Mouse (Mus musculus): ENCODE results near the gene Nsf. TPM values are rescaled to one million over a fixed set of nuclear protein-coding genes. Genes with fewer than 3 reads are reported as not detected.

Gene Nsf
- polyA plus RNA-seq, 1 experiment from 2014 or later: 197 TPM

GRCm38 (mm10) chr11:103937976-103938728, 15.7 kb downstream of the Nsf start:
- Histone ChIP-seq H3K9ac (no peak overlapping the region), H3K9me3 (no peaks in the 10 kb centered on the region), H3K36me3 (peaks cover 8% of the 10 kb centered on the region; the same call in 1 of the 2 replicates), H3K27me3 (no peaks in the 10 kb centered on the region), H3K4me3 (no peak overlapping the region), H3K4me1 (replicated peaks) (no peaks in the 10 kb centered on the region), H3K4me2 (no peak overlapping the region), H3K27ac (replicated peaks) (no peak overlapping the region)
- WGBS: 91% methylated on average over 25 of the region's 25 CpGs
- ATAC-seq (ENCODE audit: low FRiP score, low read depth): no peak

- WGBS: 80% methylated on average over 9 of the region's 9 CpGs
- Histone ChIP-seq H3K9ac (no peak overlapping the region), H3K4me3 (no peak overlapping the region), H3K4me1 (replicated peaks) (no peaks in the 10 kb centered on the region), H3K27ac (replicated peaks) (no peak overlapping the region), H3K9me3 (no peaks in the 10 kb centered on the region), H3K4me2 (no peak overlapping the region), H3K36me3 (peaks cover 8% of the 10 kb centered on the region; the same call in 1 of the 2 replicates), H3K27me3 (no peaks in the 10 kb centered on the region)
- ATAC-seq (ENCODE audit: low FRiP score, low read depth): no peak
Measured at GRCm38 (mm10) chr11:103937451-103937850, 16.4 kb downstream of the Nsf start.

GRCm38 (mm10) chr11:103935717-103936116, 18.1 kb downstream of the Nsf start:
- ATAC-seq (ENCODE audit: low FRiP score, low read depth): no peak
- no peak overlapping the region for H3K4me2 ChIP-seq
- peaks cover 1% of the 10 kb centered on the region; the same call in 1 of the 2 replicates for H3K36me3 ChIP-seq
- H3K9me3 ChIP-seq: no peaks in the 10 kb centered on the region
- no peaks in the 10 kb centered on the region for H3K27me3 ChIP-seq
- no peak overlapping the region for H3K27ac ChIP-seq (replicated peaks)
- no peaks in the 10 kb centered on the region for H3K4me1 ChIP-seq (replicated peaks)
- WGBS: 27% methylated on average over 2 of the region's 2 CpGs
- H3K4me3 ChIP-seq: no peak overlapping the region
- H3K9ac ChIP-seq: no peak overlapping the region

GRCm38 (mm10) chr11:103933886-103934285, 20.0 kb downstream of the Nsf start:
- no peak for ATAC-seq (ENCODE audit: low FRiP score, low read depth)
- Histone ChIP-seq H3K9me3 (no peaks in the 10 kb centered on the region), H3K36me3 (peaks cover 4% of the 10 kb centered on the region; the same call in 1 of the 2 replicates), H3K4me2 (no peak overlapping the region), H3K27me3 (no peaks in the 10 kb centered on the region), H3K9ac (no peak overlapping the region), H3K27ac (replicated peaks) (no peak overlapping the region), H3K4me3 (no peak overlapping the region), H3K4me1 (replicated peaks) (no peaks in the 10 kb centered on the region)
- WGBS: 91% methylated on average over 6 of the region's 6 CpGs

- Histone ChIP-seq H3K4me1 (replicated peaks) (no peaks in the 10 kb centered on the region), H3K36me3 (peaks cover 20% of the 10 kb centered on the region; the same call in 1 of the 2 replicates), H3K9me3 (no peaks in the 10 kb centered on the region), H3K9ac (no peak overlapping the region), H3K27me3 (no peaks in the 10 kb centered on the region), H3K27ac (replicated peaks) (no peak overlapping the region), H3K4me2 (no peak overlapping the region), H3K4me3 (no peak overlapping the region)
- ATAC-seq (ENCODE audit: low FRiP score, low read depth): no peak
- WGBS: 98% methylated on average over 2 of the region's 2 CpGs
Measured at GRCm38 (mm10) chr11:103923957-103924356, 29.9 kb downstream of the Nsf start.

- Histone ChIP-seq H3K9me3 (no peaks in the 10 kb centered on the region), H3K27ac (replicated peaks) (no peak overlapping the region), H3K36me3 (peaks cover 16% of the 10 kb centered on the region; the same call in 1 of the 2 replicates), H3K4me3 (no peak overlapping the region), H3K4me1 (replicated peaks) (no peaks in the 10 kb centered on the region), H3K27me3 (no peaks in the 10 kb centered on the region), H3K4me2 (no peak overlapping the region), H3K9ac (no peak overlapping the region)
- ATAC-seq (ENCODE audit: low FRiP score, low read depth): no peak
- 84% methylated on average over 4 of the region's 4 CpGs for WGBS
Measured at GRCm38 (mm10) chr11:103923272-103923671, 30.6 kb downstream of the Nsf start.

GRCm38 (mm10) chr11:103922812-103923211, 31.0 kb downstream of the Nsf start:
- no peaks in the 10 kb centered on the region for H3K4me1 ChIP-seq (replicated peaks)
- no peaks in the 10 kb centered on the region for H3K27me3 ChIP-seq
- no peak overlapping the region for H3K4me3 ChIP-seq
- 86% methylated on average over 10 of the region's 10 CpGs for WGBS
- ATAC-seq (ENCODE audit: low FRiP score, low read depth): no peak
- H3K27ac ChIP-seq (replicated peaks): no peak overlapping the region
- H3K9me3 ChIP-seq: no peaks in the 10 kb centered on the region
- H3K9ac ChIP-seq: no peak overlapping the region
- peaks cover 16% of the 10 kb centered on the region; the same call in 1 of the 2 replicates for H3K36me3 ChIP-seq
- H3K4me2 ChIP-seq: no peak overlapping the region

GRCm38 (mm10) chr11:103920665-103921064, 33.2 kb downstream of the Nsf start:
- Histone ChIP-seq H3K9me3 (no peaks in the 10 kb centered on the region), H3K4me2 (no peak overlapping the region), H3K27ac (replicated peaks) (no peak overlapping the region), H3K36me3 (peaks cover 20% of the 10 kb centered on the region), H3K27me3 (no peaks in the 10 kb centered on the region), H3K4me3 (no peak overlapping the region), H3K4me1 (replicated peaks) (no peaks in the 10 kb centered on the region), H3K9ac (no peak overlapping the region)
- 81% methylated on average over 5 of the region's 5 CpGs for WGBS
- ATAC-seq (ENCODE audit: low FRiP score, low read depth): no peak

- Histone ChIP-seq H3K9ac (no peak overlapping the region), H3K36me3 (peaks cover 32% of the 10 kb centered on the region), H3K4me1 (replicated peaks) (no peaks in the 10 kb centered on the region), H3K9me3 (no peaks in the 10 kb centered on the region), H3K4me3 (no peak overlapping the region), H3K27me3 (no peaks in the 10 kb centered on the region), H3K4me2 (no peak overlapping the region), H3K27ac (replicated peaks) (no peak overlapping the region)
- WGBS: 84% methylated on average over 7 of the region's 7 CpGs
- ATAC-seq (ENCODE audit: low FRiP score, low read depth): no peak
Measured at GRCm38 (mm10) chr11:103916807-103917206, 37.0 kb downstream of the Nsf start.

- Histone ChIP-seq H3K27ac (replicated peaks) (no peak overlapping the region), H3K9me3 (no peaks in the 10 kb centered on the region), H3K27me3 (no peaks in the 10 kb centered on the region), H3K36me3 (peaks cover 35% of the 10 kb centered on the region), H3K4me1 (replicated peaks) (no peaks in the 10 kb centered on the region), H3K4me2 (no peak overlapping the region), H3K4me3 (no peak overlapping the region), H3K9ac (no peak overlapping the region)
- 92% methylated on average over 9 of the region's 9 CpGs for WGBS
- ATAC-seq (ENCODE audit: low FRiP score, low read depth): no peak
Measured at GRCm38 (mm10) chr11:103915686-103916085, 38.2 kb downstream of the Nsf start.

- Histone ChIP-seq H3K27ac (replicated peaks) (no peak overlapping the region), H3K4me2 (no peak overlapping the region), H3K9me3 (no peaks in the 10 kb centered on the region), H3K27me3 (no peaks in the 10 kb centered on the region), H3K4me1 (replicated peaks) (no peaks in the 10 kb centered on the region), H3K4me3 (no peak overlapping the region), H3K36me3 (peaks cover 46% of the 10 kb centered on the region), H3K9ac (no peak overlapping the region)
- 55% methylated on average over 7 of the region's 7 CpGs for WGBS
- no peak for ATAC-seq (ENCODE audit: low FRiP score, low read depth)
Measured at GRCm38 (mm10) chr11:103910993-103911585, 42.8 kb downstream of the Nsf start.

- H3K4me2 ChIP-seq: no peak overlapping the region
- H3K27ac ChIP-seq (replicated peaks): no peak overlapping the region
- peaks cover 41% of the 10 kb centered on the region for H3K36me3 ChIP-seq
- no peaks in the 10 kb centered on the region for H3K4me1 ChIP-seq (replicated peaks)
- H3K27me3 ChIP-seq: no peaks in the 10 kb centered on the region
- no peak overlapping the region for H3K9ac ChIP-seq
- H3K4me3 ChIP-seq: no peak overlapping the region
- no peak for ATAC-seq (ENCODE audit: low FRiP score, low read depth)
- 91% methylated on average over 11 of the region's 11 CpGs for WGBS
- H3K9me3 ChIP-seq: no peaks in the 10 kb centered on the region
Measured at GRCm38 (mm10) chr11:103910531-103910930, 43.3 kb downstream of the Nsf start.

All from hindbrain, embryonic 15.5 days (tissue).